Mouse (Mus musculus) ES-E14 (cell line): ENCODE measurements at regions not wholly inside any gene's neighbourhood (a gene's known extent, or its start where the extent isn't known, plus 50 kb on each side); places are given as distances from the start of the nearest gene placed in this dataset.
A peak's percentile ranks its signal among the peaks of the same experiment; 100 is the strongest.

Source experiments
- DNase-seq: peaks from one replicate; pipeline ENCODE4 v3.0.0-alpha.2; 2013; ENCODE audit warnings: low read depth, low spot score
- H3K27ac ChIP-seq: 2 replicates; pipeline ENCODE4 v1.5.1; 2012; ENCODE audit warnings: low read depth, mild to moderate bottlenecking, low read length, moderate library complexity, mixed read lengths; ENCODE audit not compliant: poor library complexity, insufficient read depth, severe bottlenecking
- H3K36me3 ChIP-seq: 2 replicates; pipeline ENCODE4 v1.6.1; 2012; ENCODE audit warnings: mild to moderate bottlenecking, low read length, moderate library complexity, mixed read lengths; ENCODE audit not compliant: control insufficient read depth, poor library complexity, insufficient read depth, severe bottlenecking
- H3K4me1 ChIP-seq, 2 experiments: fragments of 150-350 bp in 1 of 2; sonication (generic) in 1 of 2; 2 replicates each; pipeline ENCODE4 v1.6.1; 2012; ENCODE audit warnings: low read length in 2 of 2, mild to moderate bottlenecking in 1 of 2, mixed read lengths in 1 of 2; ENCODE audit not compliant: control insufficient read depth in 2 of 2, insufficient read depth in 2 of 2, poor library complexity in 1 of 2
- H3K4me3 ChIP-seq, 2 experiments: fragments of 150-350 bp in 1 of 2; sonication (generic) in 1 of 2; 2 replicates each; pipeline ENCODE4 v1.5.1; 2012; ENCODE audit warnings: low read length in 2 of 2, low read depth in 1 of 2, mild to moderate bottlenecking in 1 of 2, mixed read lengths in 1 of 2; ENCODE audit not compliant: insufficient read depth in 1 of 2, poor library complexity in 1 of 2, severe bottlenecking in 1 of 2
- H3K9ac ChIP-seq: 2 replicates; pipeline ENCODE4 v1.6.1; 2012; ENCODE audit warnings: low read depth, mild to moderate bottlenecking, low read length, mixed read lengths; ENCODE audit not compliant: poor library complexity, insufficient read depth, severe bottlenecking
- H3K9me3 ChIP-seq: fragments of 150-350 bp; sonication (generic); 2 replicates; pipeline ENCODE4 v1.6.1; 2012; ENCODE audit warnings: low read depth, mild to moderate bottlenecking, low read length; ENCODE audit not compliant: control insufficient read depth, insufficient read depth
- CHD2 ChIP-seq: IDR thresholded peaks from 2 replicates; pipeline ENCODE4 v1.6.1; 2014; ENCODE audit warnings: mild to moderate bottlenecking, low read depth, low read length, inconsistent platforms
- HCFC1 ChIP-seq: IDR thresholded peaks from 2 replicates; pipeline ENCODE4 v1.6.1; 2012; ENCODE audit warnings: low read length, inconsistent platforms, borderline replicate concordance; ENCODE audit not compliant: insufficient read depth
- MAFK ChIP-seq: IDR thresholded peaks from 2 replicates; pipeline ENCODE4 v1.6.1; 2014; ENCODE audit warnings: mild to moderate bottlenecking, low read depth, low read length, inconsistent platforms; ENCODE audit not compliant: insufficient read depth
- ZC3H11A ChIP-seq: IDR thresholded peaks from 2 replicates; pipeline ENCODE4 v1.6.1; 2012; ENCODE audit warnings: low read depth, mild to moderate bottlenecking, inconsistent platforms, low read length, borderline replicate concordance
- ZNF384 ChIP-seq: IDR thresholded peaks from 2 replicates; pipeline ENCODE4 v1.6.1; 2012; ENCODE audit warnings: low read depth, low read length, inconsistent platforms
- in situ Hi-C, 2 experiments: fragments of 600-800 bp; cut with MboI; formaldehyde crosslinking; loops; one replicate each; pipeline ENCODE4 v1.15.1; 2025; ENCODE audit warnings: low sequenced_read_pairs in 2 of 2, inconsistent platforms in 1 of 2; ENCODE audit not compliant: unreplicated experiment in 2 of 2

GRCm38 (mm10) chr7:137944991-137945390 is 452.5 kb downstream of the Tcerg1l start:
- no peak for TF ChIP-seq ZNF384
- TF ChIP-seq MAFK: no peak
- no peak for TF ChIP-seq HCFC1
- no peak for TF ChIP-seq CHD2
- Histone ChIP-seq H3K27ac (no peak overlapping the region), H3K4me3 (no peak overlapping the region), H3K4me1 (peaks cover 0 to 2% of the 10 kb centered on the region in 2 experiments; a peak in 1 of 4 replicates), H3K9ac (no peak overlapping the region), H3K9me3 (no peaks in the 10 kb centered on the region), H3K36me3 (no peaks in the 10 kb centered on the region)
- peak; percentile 37 for DNase-seq
- in situ Hi-C loops: no loop called here

- Histone ChIP-seq H3K4me3 (no peak overlapping the region), H3K9me3 (no peaks in the 10 kb centered on the region), H3K4me1 (peaks cover 0 to 2% of the 10 kb centered on the region in 2 experiments; a peak in 1 of 4 replicates), H3K36me3 (no peaks in the 10 kb centered on the region), H3K27ac (no peak overlapping the region), H3K9ac (no peak overlapping the region)
- no peak for DNase-seq
- no peak for TF ChIP-seq MAFK
- TF ChIP-seq ZNF384: no peak
- no peak for TF ChIP-seq HCFC1
- no peak for TF ChIP-seq ZC3H11A
- TF ChIP-seq CHD2: no peak
- in situ Hi-C loops: no loop called here
These were observed 450.1 kb downstream of the Tcerg1l start for GRCm38 (mm10) chr7:137947424-137947823.

- in situ Hi-C loops: no loop called here
- Histone ChIP-seq H3K36me3 (no peaks in the 10 kb centered on the region), H3K4me3 (no peak overlapping the region), H3K27ac (no peak overlapping the region), H3K4me1 (no peaks in the 10 kb centered on the region), H3K9ac (no peak overlapping the region), H3K9me3 (no peaks in the 10 kb centered on the region)
- DNase-seq: no peak
- TF ChIP-seq HCFC1 (no peak), ZNF384 (no peak), CHD2 (no peak), ZC3H11A (no peak), MAFK (no peak)
These were observed 440.2 kb downstream of the Tcerg1l start for GRCm38 (mm10) chr7:137957354-137957753.

- no peaks in the 10 kb centered on the region for H3K9me3 ChIP-seq
- H3K36me3 ChIP-seq: no peaks in the 10 kb centered on the region
- H3K27ac ChIP-seq: no peak overlapping the region
- H3K9ac ChIP-seq: no peak overlapping the region
- H3K4me3 ChIP-seq: no peak overlapping the region
- TF ChIP-seq ZC3H11A (no peak), ZNF384 (no peak), HCFC1 (no peak), CHD2 (no peak), MAFK (no peak)
- in situ Hi-C loops: no loop called here
- H3K4me1 ChIP-seq: no peaks in the 10 kb centered on the region
- DNase-seq: no peak
These were observed 439.7 kb downstream of the Tcerg1l start for GRCm38 (mm10) chr7:137957848-137958247.
